Mouse (Mus musculus): ENCODE measurements around the gene Hist1h3e. TPM values are rescaled to one million over a fixed set of nuclear protein-coding genes. Genes with fewer than 3 reads are reported as not detected.

Gene Hist1h3e
- polyA plus RNA-seq, 1 experiment from 2014 or later, result 2.6 TPM

DNA sequence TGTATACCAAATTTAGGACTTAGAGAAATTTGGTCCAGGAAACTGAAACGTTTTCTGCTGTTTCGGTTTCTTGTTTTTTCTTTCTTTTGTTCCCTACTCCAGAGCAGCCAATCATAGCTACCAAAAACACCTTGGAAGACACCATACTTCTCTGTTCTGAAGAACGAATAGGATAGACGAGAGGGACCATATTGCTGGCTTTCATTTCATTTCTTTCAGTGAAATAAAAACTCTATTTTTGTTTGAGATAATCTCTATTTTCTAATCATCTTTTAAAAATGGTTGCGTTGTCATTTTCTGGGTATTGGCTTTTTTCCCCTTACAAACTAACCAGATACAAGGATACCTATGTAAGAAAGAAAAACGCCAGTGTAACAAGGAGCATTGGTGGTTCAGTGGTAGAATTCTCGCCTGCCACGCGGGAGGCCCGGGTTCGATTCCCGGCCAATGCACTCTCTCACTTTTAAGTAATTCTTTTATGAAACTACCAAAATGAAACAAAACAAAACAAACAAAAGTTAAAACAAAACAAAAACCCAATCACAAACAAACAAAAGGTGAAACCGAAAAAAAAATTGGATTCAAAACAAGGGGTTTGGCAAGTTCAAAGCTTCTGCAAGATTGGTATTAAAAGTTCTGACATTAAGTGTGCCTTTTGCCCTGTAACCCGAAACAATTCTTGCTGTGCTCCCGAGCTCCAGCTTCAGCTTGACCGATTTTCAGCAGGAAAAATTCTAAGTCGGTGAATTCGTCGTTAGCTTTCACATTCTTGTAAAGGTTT lies 45.2 kb downstream of the Hist1h3e start:
- WGBS, result under 1% methylated on average over 19 of the region's 19 CpGs
- peak overlapping the region; percentile 38; the same call in 1 of the 2 replicates for H3K9ac ChIP-seq (replicated peaks)
- H3K9me3 ChIP-seq, result no peaks in the 10 kb centered on the region
- no peaks in the 10 kb centered on the region for H3K27me3 ChIP-seq
- no peaks in the 10 kb centered on the region for H3K36me3 ChIP-seq
- peak overlapping the region; percentile 60; the same call in 1 of the 2 replicates for H3K27ac ChIP-seq (replicated peaks)
- peaks cover 15% of the 10 kb centered on the region for H3K4me1 ChIP-seq
- H3K4me2 ChIP-seq (replicated peaks), result peak overlapping the region; percentile 73
- peak overlapping the region; percentile 47 for H3K4me3 ChIP-seq
- peak; percentile 78 for ATAC-seq (replicated peaks)

DNA sequence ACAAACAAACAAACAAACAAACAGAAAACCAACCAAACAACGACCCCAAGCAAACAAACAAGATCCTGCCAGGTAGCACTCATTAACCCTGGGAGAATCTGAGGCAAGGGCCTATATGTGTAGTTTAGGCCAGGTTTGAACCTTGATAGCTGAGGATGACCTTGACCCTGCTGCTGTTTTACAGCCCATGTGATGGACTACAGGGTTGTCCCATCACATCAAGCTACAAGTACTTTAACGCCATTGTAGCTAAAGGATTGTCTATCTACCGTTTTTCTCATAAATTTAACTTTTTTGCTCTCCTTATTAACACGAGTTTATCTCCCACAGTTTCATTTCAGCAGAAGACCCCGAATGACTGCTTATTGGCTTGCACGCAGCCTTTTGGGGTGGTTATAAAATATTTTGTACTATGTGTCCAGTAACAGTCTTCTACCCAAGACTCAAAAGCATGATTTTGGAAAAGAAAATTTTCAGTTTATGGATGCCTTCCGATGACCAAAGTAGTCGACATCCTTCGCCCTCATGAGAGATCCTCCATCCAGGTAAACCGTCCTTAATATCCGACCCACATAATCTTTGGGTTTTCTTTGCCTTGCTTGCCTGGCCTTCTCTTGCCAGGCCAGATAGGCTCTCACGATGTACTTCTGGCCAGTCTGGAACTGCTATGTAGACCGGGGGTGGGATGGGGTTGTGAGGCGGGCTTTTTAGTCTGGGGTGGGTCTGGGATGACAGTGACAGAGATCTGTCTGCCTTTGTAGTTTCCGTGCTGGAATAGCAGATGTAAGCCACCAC lies 46.1 kb downstream of the Hist1h3e start:
- Histone ChIP-seq H3K4me1 (peaks cover 12% of the 10 kb centered on the region), H3K27me3 (no peaks in the 10 kb centered on the region), H3K27ac (replicated peaks) (no peak overlapping the region), H3K9ac (replicated peaks) (peak overlapping the region; percentile 33; the same call in 1 of the 2 replicates), H3K36me3 (no peaks in the 10 kb centered on the region), H3K4me2 (replicated peaks) (peak overlapping the region; percentile 73), H3K4me3 (peak overlapping the region; percentile 47), H3K9me3 (no peaks in the 10 kb centered on the region)
- peak; percentile 20; the same call in 1 of the 2 replicates for ATAC-seq (replicated peaks)
- 54% methylated on average over 15 of the region's 15 CpGs for WGBS

DNA sequence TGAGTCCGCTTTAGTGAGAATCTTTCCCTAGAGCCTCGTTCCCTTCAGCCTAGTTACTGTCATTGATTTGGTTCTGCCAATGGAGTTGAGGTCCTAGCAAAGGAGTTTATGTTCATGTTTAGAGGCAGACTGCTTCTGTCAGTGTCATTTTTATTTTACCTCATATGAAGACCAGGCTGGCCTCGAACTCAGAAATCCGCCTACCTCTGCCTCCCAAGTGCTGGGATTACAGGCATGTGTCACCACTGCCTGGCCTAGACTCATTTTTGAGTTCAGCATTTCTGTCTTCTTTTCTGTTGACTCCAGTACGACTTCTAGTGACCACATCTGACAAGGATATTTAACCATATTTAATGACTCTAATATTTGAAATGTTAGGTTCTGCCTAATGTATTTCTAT lies 46.9 kb downstream of the Hist1h3e start:
- Histone ChIP-seq H3K27ac (replicated peaks) (no peak overlapping the region), H3K4me2 (replicated peaks) (no peak overlapping the region), H3K36me3 (no peaks in the 10 kb centered on the region), H3K27me3 (no peaks in the 10 kb centered on the region), H3K9me3 (no peaks in the 10 kb centered on the region), H3K4me3 (no peak overlapping the region), H3K9ac (replicated peaks) (no peak overlapping the region), H3K4me1 (peaks cover 12% of the 10 kb centered on the region)
- ATAC-seq (replicated peaks), result no peak
- WGBS, result 81% methylated on average over 5 of the region's 5 CpGs

DNA sequence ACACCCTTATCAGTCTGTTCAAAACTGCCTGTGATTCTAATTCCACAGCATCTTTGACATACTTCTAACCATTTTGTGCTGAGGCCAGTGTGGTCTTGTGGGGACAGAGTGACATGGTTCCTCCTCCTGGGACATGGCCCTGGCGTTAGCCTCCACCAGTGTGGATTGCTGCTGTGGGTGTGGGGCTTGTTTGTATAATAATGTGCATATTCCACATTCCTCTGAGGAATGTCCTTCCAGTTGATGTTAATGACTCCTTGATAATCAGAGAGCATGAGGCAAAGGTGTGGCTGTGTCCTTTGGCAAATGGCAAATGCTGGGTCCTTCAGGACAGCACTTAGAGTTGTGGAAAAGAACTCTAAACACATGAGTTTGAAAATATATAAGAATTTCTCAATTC lies 48.7 kb downstream of the Hist1h3e start:
- Histone ChIP-seq H3K27me3 (no peaks in the 10 kb centered on the region), H3K36me3 (no peaks in the 10 kb centered on the region), H3K4me1 (peaks cover 7% of the 10 kb centered on the region), H3K9ac (replicated peaks) (no peak overlapping the region), H3K27ac (replicated peaks) (no peak overlapping the region), H3K4me3 (no peak overlapping the region), H3K4me2 (replicated peaks) (no peak overlapping the region), H3K9me3 (no peaks in the 10 kb centered on the region)
- no peak for ATAC-seq (replicated peaks)
- 90% methylated on average over 1 of the region's 1 CpGs for WGBS

Small RNA genes within 50 kb of the gene (microRNA-seq; reads per million reads assigned to microRNA genes)
- gene Gm44297 (not detected), gene Gm44359 (not detected), gene Gm44394 (not detected), gene n-TStga1 (not detected)

Other genes with a start within 250 kb of the Hist1h3e start
- 58.3 and 60.9 TPM in 2 replicates for gene Zfp322a, start 193.2 kb downstream of the Hist1h3e start, polyA plus RNA-seq (2015; fragmentation: Nextera tagmentation; extraction: Ambion mirVana)
- 13.0 and 13.2 TPM in 2 replicates for gene Abt1, start 138.5 kb downstream of the Hist1h3e start, polyA plus RNA-seq (2015; fragmentation: Nextera tagmentation; extraction: Ambion mirVana)
- 0.05 and 0.08 TPM in 2 replicates for gene Btn1a1, start 96.5 kb downstream of the Hist1h3e start, polyA plus RNA-seq (2015; fragmentation: Nextera tagmentation; extraction: Ambion mirVana)
- gene Btn2a2, start 73.5 kb downstream of the Hist1h3e start, polyA plus RNA-seq (2015; fragmentation: Nextera tagmentation; extraction: Ambion mirVana), result 0.11 TPM in 1 of 2 replicates, not detected in the other
- gene Hist1h4h, start 31.3 kb downstream of the Hist1h3e start, polyA plus RNA-seq (2015; fragmentation: Nextera tagmentation; extraction: Ambion mirVana), result 4.9 and 6.0 TPM in 2 replicates
- gene Hist1h2af, start 28.5 kb downstream of the Hist1h3e start, polyA plus RNA-seq (2015; fragmentation: Nextera tagmentation; extraction: Ambion mirVana), result 2.8 and 6.7 TPM in 2 replicates
- 2.7 and 3.4 TPM in 2 replicates for gene Hist1h3g, start 26.9 kb downstream of the Hist1h3e start, polyA plus RNA-seq (2015; fragmentation: Nextera tagmentation; extraction: Ambion mirVana)
- 0.37 and 0.59 TPM in 2 replicates for gene Hist1h2bh, start 19.0 kb downstream of the Hist1h3e start, polyA plus RNA-seq (2015; fragmentation: Nextera tagmentation; extraction: Ambion mirVana)
- gene Hist1h3f, start 18.3 kb downstream of the Hist1h3e start, polyA plus RNA-seq (2015; fragmentation: Nextera tagmentation; extraction: Ambion mirVana), result 0.46 and 0.94 TPM in 2 replicates
- gene Hist1h4f, start 10.7 kb downstream of the Hist1h3e start, polyA plus RNA-seq (2015; fragmentation: Nextera tagmentation; extraction: Ambion mirVana), result 0.70 and 0.73 TPM in 2 replicates
- 0.23 and 0.25 TPM in 2 replicates for gene Hist1h1d, start 9.1 kb downstream of the Hist1h3e start, polyA plus RNA-seq (2015; fragmentation: Nextera tagmentation; extraction: Ambion mirVana)
- 48.1 and 55.0 TPM in 2 replicates for gene Hist1h2ae, start 8.9 kb upstream of the Hist1h3e start, polyA plus RNA-seq (2015; fragmentation: Nextera tagmentation; extraction: Ambion mirVana)
- gene Hist1h2bg, start 9.0 kb upstream of the Hist1h3e start, polyA plus RNA-seq (2015; fragmentation: Nextera tagmentation; extraction: Ambion mirVana), result 4.7 and 5.6 TPM in 2 replicates
- gene Hist1h2bf, start 11.8 kb upstream of the Hist1h3e start, polyA plus RNA-seq (2015; fragmentation: Nextera tagmentation; extraction: Ambion mirVana), result 1.6 and 2.9 TPM in 2 replicates
- gene Hist1h2ad, start 12.0 kb upstream of the Hist1h3e start, polyA plus RNA-seq (2015; fragmentation: Nextera tagmentation; extraction: Ambion mirVana), result 1.5 and 2.0 TPM in 2 replicates
- gene Hist1h3d, start 13.4 kb upstream of the Hist1h3e start, polyA plus RNA-seq (2015; fragmentation: Nextera tagmentation; extraction: Ambion mirVana), result 4.5 and 5.1 TPM in 2 replicates
- 76.0 and 88.6 TPM in 2 replicates for gene Hist1h4d, start 19.2 kb upstream of the Hist1h3e start, polyA plus RNA-seq (2015; fragmentation: Nextera tagmentation; extraction: Ambion mirVana)
- 1.9 and 2.5 TPM in 2 replicates for gene Hist1h2be, start 58.8 kb upstream of the Hist1h3e start, polyA plus RNA-seq (2015; fragmentation: Nextera tagmentation; extraction: Ambion mirVana)
- gene Hist1h1e, start 60.2 kb upstream of the Hist1h3e start, polyA plus RNA-seq (2015; fragmentation: Nextera tagmentation; extraction: Ambion mirVana), result 11.6 and 13.7 TPM in 2 replicates
- gene Hist1h2ac, start 121.6 kb upstream of the Hist1h3e start, polyA plus RNA-seq (2015; fragmentation: Nextera tagmentation; extraction: Ambion mirVana), result 1.0 and 1.1 TPM in 2 replicates
- 33.7 and 35.6 TPM in 2 replicates for gene Hist1h2bc, start 121.8 kb upstream of the Hist1h3e start, polyA plus RNA-seq (2015; fragmentation: Nextera tagmentation; extraction: Ambion mirVana)
- gene Hist1h1t, start 133.4 kb upstream of the Hist1h3e start, polyA plus RNA-seq (2015; fragmentation: Nextera tagmentation; extraction: Ambion mirVana), result 0.20 TPM in 1 of 2 replicates, not detected in the other
- 3.7 and 4.4 TPM in 2 replicates for gene Hist1h4c, start 136.1 kb upstream of the Hist1h3e start, polyA plus RNA-seq (2015; fragmentation: Nextera tagmentation; extraction: Ambion mirVana)
- gene Hfe, start 148.5 kb upstream of the Hist1h3e start, polyA plus RNA-seq (2015; fragmentation: Nextera tagmentation; extraction: Ambion mirVana), result 2.0 and 3.4 TPM in 2 replicates
- 22.8 and 24.6 TPM in 2 replicates for gene Hist1h1c, start 176.4 kb upstream of the Hist1h3e start, polyA plus RNA-seq (2015; fragmentation: Nextera tagmentation; extraction: Ambion mirVana)
- 3.9 and 4.1 TPM in 2 replicates for gene Hist1h3c, start 183.2 kb upstream of the Hist1h3e start, polyA plus RNA-seq (2015; fragmentation: Nextera tagmentation; extraction: Ambion mirVana)
- 1.8 and 2.0 TPM in 2 replicates for gene Hist1h2bb, start 184.4 kb upstream of the Hist1h3e start, polyA plus RNA-seq (2015; fragmentation: Nextera tagmentation; extraction: Ambion mirVana)
- 26.0 and 31.2 TPM in 2 replicates for gene Hist1h2ab, start 188.8 kb upstream of the Hist1h3e start, polyA plus RNA-seq (2015; fragmentation: Nextera tagmentation; extraction: Ambion mirVana)
- gene Hist1h3b, start 189.9 kb upstream of the Hist1h3e start, polyA plus RNA-seq (2015; fragmentation: Nextera tagmentation; extraction: Ambion mirVana), result 7.9 and 11.7 TPM in 2 replicates
- 2.8 and 3.8 TPM in 2 replicates for gene Hist1h4b, start 194.6 kb upstream of the Hist1h3e start, polyA plus RNA-seq (2015; fragmentation: Nextera tagmentation; extraction: Ambion mirVana)
- gene Hist1h4a, start 198.9 kb upstream of the Hist1h3e start, polyA plus RNA-seq (2015; fragmentation: Nextera tagmentation; extraction: Ambion mirVana), result 0.38 TPM in 1 of 2 replicates, not detected in the other
- gene Hist1h3a, start 200.0 kb upstream of the Hist1h3e start, polyA plus RNA-seq (2015; fragmentation: Nextera tagmentation; extraction: Ambion mirVana), result 2.7 and 3.2 TPM in 2 replicates
- 1.5 TPM in 2 replicates for gene Hist1h1a, start 201.3 kb upstream of the Hist1h3e start, polyA plus RNA-seq (2015; fragmentation: Nextera tagmentation; extraction: Ambion mirVana)
- gene Trim38, start 207.5 kb upstream of the Hist1h3e start, polyA plus RNA-seq (2015; fragmentation: Nextera tagmentation; extraction: Ambion mirVana), result 0.11 TPM in 1 of 2 replicates, not detected in the other
- not detected in 2 replicates for gene Slc17a2, start 244.6 kb upstream of the Hist1h3e start, polyA plus RNA-seq (2015; fragmentation: Nextera tagmentation; extraction: Ambion mirVana)

Measured in forebrain, embryonic 15.5 days (tissue).